Mouse (Mus musculus) kidney, adult 9 months (tissue): ENCODE measurements around the gene Ugt2b5.
"Not testable (repeated sequence)": the region's sequence is repeated elsewhere in the genome, so short reads cannot be mapped to it uniquely, and the experiment has no call there.

Source experiments
- DNase-seq: peaks from one replicate; pipeline ENCODE4 v3.0.0; 2022

Ugt2b5 gene

GRCm38 (mm10) chr5:87140196-87140595 is at the start of gene Ugt2b5:
TSS of gene Ugt2b5 (minus strand) at chr5:87140318.
- DNase-seq = not testable (repeated sequence)

DNA sequence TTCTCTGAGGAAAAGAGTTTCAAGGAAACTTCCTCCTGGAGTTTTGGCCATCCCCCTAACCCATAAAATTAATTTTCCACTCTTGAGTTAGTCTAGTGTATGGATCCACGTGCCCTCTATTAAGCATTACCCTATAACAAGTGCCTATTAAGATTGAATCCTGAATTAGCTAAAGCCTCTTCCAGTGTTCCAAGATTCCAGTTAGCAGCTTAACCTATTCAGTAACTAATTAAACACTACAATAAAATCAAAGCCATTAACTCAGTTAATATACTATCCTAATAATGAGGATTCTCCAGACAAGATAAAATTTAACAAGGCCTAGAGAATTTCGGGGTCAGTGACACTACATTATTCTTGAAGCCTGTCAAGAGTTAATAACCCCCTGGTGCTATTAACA is 35.7 kb upstream of the Ugt2b5 start:
- peak; percentile 66 for DNase-seq

DNA sequence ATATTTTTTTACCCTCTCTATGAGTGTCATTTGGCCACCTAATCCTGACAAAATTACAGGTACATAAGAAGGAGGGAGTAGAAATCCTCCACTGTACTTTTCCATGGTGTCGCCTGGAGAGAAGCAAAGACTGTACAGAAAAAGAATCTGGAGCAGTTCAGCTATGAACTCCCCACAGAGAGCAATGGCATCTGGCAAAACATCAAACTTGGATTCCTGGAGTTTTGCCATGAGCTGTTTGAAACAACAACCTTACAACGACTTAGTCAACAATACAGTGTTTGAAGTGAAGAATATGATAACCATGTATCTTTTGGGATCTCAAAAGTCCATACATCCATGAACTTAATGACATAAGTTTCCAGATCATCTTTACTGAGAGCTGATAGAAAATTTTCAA is 34.6 kb upstream of the Ugt2b5 start:
- DNase-seq = peak; percentile 65

DNA sequence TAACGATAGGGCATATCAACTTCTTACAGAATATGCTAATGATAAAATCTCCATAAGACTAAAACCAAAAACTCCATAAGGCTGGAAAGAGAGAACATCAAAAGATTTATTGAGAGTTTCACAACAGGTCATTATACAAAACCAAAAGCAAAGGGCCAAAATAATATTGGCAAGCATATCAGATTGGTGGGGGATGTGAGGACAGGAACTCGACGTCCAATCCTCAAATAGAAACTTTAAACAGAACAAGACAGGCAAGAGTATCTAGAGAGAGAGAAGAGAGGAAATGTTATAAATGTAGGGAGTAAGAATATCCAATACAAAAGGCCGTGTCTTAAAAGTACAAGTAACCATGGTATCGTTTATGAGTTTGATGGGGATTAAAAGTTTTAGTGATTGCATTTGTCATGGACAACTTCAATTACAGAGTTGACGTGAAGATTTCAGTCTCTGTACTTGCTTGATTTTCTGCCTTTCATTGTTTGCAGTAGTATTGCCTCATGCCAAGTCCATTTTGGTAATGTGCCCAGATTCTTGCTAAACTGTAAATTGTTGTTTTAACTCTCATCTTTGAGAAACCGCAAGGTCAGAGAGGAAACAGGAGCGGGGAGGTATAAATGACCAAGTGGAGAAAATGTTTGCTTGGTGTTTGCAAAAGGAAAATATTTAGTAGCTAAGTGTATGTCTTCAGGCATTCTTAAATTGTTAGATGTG is 7.8 kb upstream of the Ugt2b5 start:
- peak; percentile 39 for DNase-seq

GRCm38 (mm10) chr5:87142865-87143456 is 2.8 kb upstream of the Ugt2b5 start:
- peak; percentile 70 for DNase-seq

- not testable (repeated sequence) for DNase-seq
These were observed 36.4 kb downstream of the Ugt2b5 start for GRCm38 (mm10) chr5:87103697-87104096.

- no peak for DNase-seq
These were observed 47.6 kb downstream of the Ugt2b5 start, which contains the start of gene Ugt2b36 for GRCm38 (mm10) chr5:87092346-87093027. TSS of gene Ugt2b36 (minus strand) at chr5:87092555.

DNA sequence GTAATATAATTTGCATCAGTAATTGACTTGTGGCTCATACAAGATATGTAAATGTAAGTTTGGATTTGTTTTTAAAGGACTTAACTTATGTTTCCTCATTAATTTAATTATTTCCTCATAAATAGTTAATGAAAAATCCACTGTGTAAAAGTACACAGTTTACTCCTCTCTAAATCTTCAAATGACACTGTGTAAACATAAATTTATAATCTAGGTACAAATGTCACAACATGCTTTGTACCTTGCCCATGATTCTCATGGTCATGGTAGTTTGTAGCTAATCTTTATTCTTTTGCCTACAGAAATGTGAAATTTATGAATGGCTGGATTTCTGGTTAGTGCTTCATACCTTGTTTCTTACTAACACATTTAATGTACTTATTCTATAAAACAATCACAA is 49.0 kb downstream of the Ugt2b5 start:
- DNase-seq = no peak

DNA sequence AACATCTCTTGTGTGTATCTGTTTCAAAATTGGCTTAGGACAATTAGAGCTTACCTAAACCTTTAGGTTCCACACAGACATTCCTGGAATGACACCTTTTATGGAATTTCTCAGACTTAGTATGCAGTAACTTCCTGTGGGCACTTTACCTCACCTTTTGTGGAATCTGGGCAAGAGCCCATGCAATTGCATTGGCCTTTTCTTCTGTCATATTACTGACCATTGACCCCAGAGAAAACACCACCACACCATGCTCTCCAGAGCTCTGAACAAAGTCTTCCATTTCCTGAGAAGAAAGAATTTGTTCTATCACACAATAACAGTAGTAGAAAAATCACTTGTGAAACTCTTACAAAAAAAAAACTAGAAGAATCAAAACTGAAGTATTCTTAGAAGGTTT is 50.9 kb downstream of the Ugt2b5 start:
- no peak for DNase-seq

- no peak for DNase-seq
These were observed 53.8 kb downstream of the Ugt2b5 start for GRCm38 (mm10) chr5:87086269-87086668.
